16 mouse cellular contexts compared by ENCODE assay signal in the genomic region with DNA sequence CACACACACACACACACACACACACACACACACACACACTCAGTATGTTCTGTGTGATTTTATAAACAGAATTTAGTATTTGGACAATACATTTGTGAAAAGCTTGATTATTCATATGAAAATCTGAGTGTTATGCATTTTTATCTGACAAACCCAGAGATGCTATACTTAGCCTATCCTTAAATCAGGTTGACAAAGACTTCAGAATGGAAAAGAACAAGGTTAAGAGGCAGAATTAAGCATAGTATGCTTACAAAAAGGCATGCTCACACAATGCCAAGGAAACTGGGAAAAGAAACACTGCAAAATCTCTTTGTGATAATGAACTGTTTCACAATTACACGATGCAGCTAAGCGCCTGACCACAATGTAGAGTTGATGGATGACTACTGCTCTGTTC.
"Had no signal": no experiment of that assay in that cellular context is flagged by ENCODE, and none has a peak within 500 bp of the region (broad histone marks: within the 10 kb centered on the region; RNA-seq: fewer than 3 reads in every experiment).

No protein-coding gene starts in this region.

- H3K9me3 ChIP-seq: neural tube, embryonic 13.5 days; neural tube, embryonic 15.5 days; stomach, embryonic 15.5 days had no signal

- H3K9ac ChIP-seq: neural tube, embryonic 13.5 days; neural tube, embryonic 15.5 days; stomach, embryonic 15.5 days had no signal

- H3K36me3 ChIP-seq: neural tube, embryonic 13.5 days; neural tube, embryonic 15.5 days; stomach, embryonic 15.5 days had no signal

- H3K27me3 ChIP-seq: neural tube, embryonic 13.5 days; neural tube, embryonic 15.5 days; stomach, embryonic 15.5 days had no signal

- H3K4me1 ChIP-seq: neural tube, embryonic 13.5 days; neural tube, embryonic 15.5 days; stomach, embryonic 15.5 days had no signal

- H3K27ac ChIP-seq: neural tube, embryonic 13.5 days; neural tube, embryonic 15.5 days; stomach, embryonic 15.5 days; stomach, postnatal 0 days had no signal

- H3K4me3 ChIP-seq: neural tube, embryonic 13.5 days; neural tube, embryonic 15.5 days; stomach, embryonic 15.5 days had no signal

- DNase-seq: retina, postnatal 1 day; right cerebral cortex, adult 18-20 months; right cerebral cortex, postnatal 14 days; right cerebral cortex, postnatal 25 days; right cerebral cortex, postnatal 4 days; spleen, adult 18-20 months; thymus, adult 18-20 months; thymus, adult 2 months; thymus, postnatal 14 days; thymus, postnatal 25 days; thymus, postnatal 36 days; thymus, postnatal 4 days had no signal

- H3K4me2 ChIP-seq: neural tube, embryonic 13.5 days; neural tube, embryonic 15.5 days; stomach, embryonic 15.5 days had no signal
